ENCODE assay signal across 7 mouse cellular contexts in genomic region chr4:47518551-47519181, GRCm38 (mm10). TPM values are rescaled to one million over a fixed set of nuclear protein-coding genes. Genes with fewer than 3 reads are reported as not detected.
DNase-seq lines count a peak whose midpoint lies in the region; ATAC-seq and TF ChIP-seq lines count a peak whose summit lies in the region.

No protein-coding gene starts in this region.

- TF ChIP-seq EP300 in lung, postnatal 0 days (IDR thresholded peaks at IDR 0.05), result no peak

- no peak for TF ChIP-seq POLR2A in myocyte (IDR thresholded peaks at IDR 0.05; ENCODE audit: insufficient read length, low read depth)

- no peaks in the 10 kb centered on the region for H3K9me3 ChIP-seq in lung, postnatal 0 days (ENCODE audit: low read length)

- H3K27ac ChIP-seq in layer of hippocampus, adult 2 months, result peak overlapping the region; percentile 64
- no peak overlapping the region for H3K27ac ChIP-seq in lung, postnatal 0 days (ENCODE audit: low read length)

- DNase-seq in cerebellum, adult 11-12 months, result peak; percentile 73
- DNase-seq in cerebellum, postnatal 14 days, result peak; percentile 69 to 79
- DNase-seq in layer of hippocampus, adult 2 months (ENCODE audit: low spot score in 2 of 2), result peak; percentile 57 to 74
- no peak for DNase-seq in testis, postnatal 14 days (ENCODE audit: low spot score)
- no peak for DNase-seq in testis, postnatal 10 days (ENCODE audit: low spot score)
- DNase-seq in lung, postnatal 0 days (ENCODE audit: low spot score), result no peak

- TF ChIP-seq CTCF in layer of hippocampus, adult 2 months (conservative IDR thresholded peaks at IDR 0.05), result no peak
- no peak for TF ChIP-seq CTCF in lung, postnatal 0 days (IDR thresholded peaks at IDR 0.05)

- H3ac ChIP-seq in myocyte (ENCODE audit: control insufficient read depth, insufficient read length), result no peak overlapping the region

- H3K4me1 ChIP-seq in lung, postnatal 0 days (ENCODE audit: insufficient read depth, low read depth, low read length), result no peaks in the 10 kb centered on the region

- no peak overlapping the region for H3K4me2 ChIP-seq in myocyte (ENCODE audit: low read depth)
- H3K4me2 ChIP-seq in lung, postnatal 0 days (replicated peaks; ENCODE audit: low read depth, low read length), result no peak overlapping the region

- no peak overlapping the region for H3K9ac ChIP-seq in lung, postnatal 0 days (replicated peaks; ENCODE audit: low read depth)

- WGBS in lung, postnatal 0 days, result 67% methylated on average over 12 of the region's 12 CpGs

- peaks cover 35% of the 10 kb centered on the region for H3K27me3 ChIP-seq in myocyte (ENCODE audit: control insufficient read depth, insufficient read depth, insufficient read length)
- no peaks in the 10 kb centered on the region for H3K27me3 ChIP-seq in lung, postnatal 0 days (replicated peaks; ENCODE audit: insufficient read depth, low read length)

- no peak overlapping the region for H3K4me3 ChIP-seq in layer of hippocampus, adult 2 months
- H3K4me3 ChIP-seq in myocyte, result no peak overlapping the region
- no peak overlapping the region for H3K4me3 ChIP-seq in lung, postnatal 0 days (ENCODE audit: low read depth, low read length)

- no peaks in the 10 kb centered on the region for H3K79me2 ChIP-seq in myocyte (ENCODE audit: control insufficient read depth, insufficient read depth)

- H3K36me3 ChIP-seq in myocyte (ENCODE audit: control insufficient read depth, insufficient read depth), result no peaks in the 10 kb centered on the region
- no peaks in the 10 kb centered on the region for H3K36me3 ChIP-seq in lung, postnatal 0 days (ENCODE audit: insufficient read depth, low read length)

- ATAC-seq in lung, postnatal 0 days, result no peak

TF ChIP-seq in myocyte, 11 proteins besides CTCF, POLR2A, EP300 and RAD21:
- TF ChIP-seq MYOD1 (IDR thresholded peaks at IDR 0.05; ENCODE audit: control insufficient read depth in 1 of 3, insufficient read length in 2 of 3, low read depth in 2 of 3) (peak in 2 of 3 experiments; percentile 69 to 81), USF1 (IDR thresholded peaks at IDR 0.05; ENCODE audit: low read depth) (no peak), E2F4 (IDR thresholded peaks at IDR 0.05; ENCODE audit: insufficient read depth) (no peak), TCF12 (IDR thresholded peaks at IDR 0.05; ENCODE audit: insufficient read depth, poor library complexity, severe bottlenecking) (peak; percentile 34), TCF3 (IDR thresholded peaks at IDR 0.05; ENCODE audit: insufficient read length, low read depth) (no peak), MYOG (IDR thresholded peaks at IDR 0.05; ENCODE audit: control insufficient read depth in 1 of 3, insufficient read depth in 1 of 3, insufficient read length in 2 of 3, low read depth in 2 of 3) (peak in 2 of 3 experiments; percentile 70 to 84)

RNA-seq across cellular contexts. Expression of gene Sec61b, which starts 44.2 kb away (rescaled TPM):
- total RNA-seq in layer of hippocampus, adult 2 months (2021), result 10 to 100 TPM; 47.2 to 53.3 TPM
- polyA plus RNA-seq in myocyte (2012; fragmentation: generic; extraction: Trizol), result 237 TPM
- polyA plus RNA-seq in lung, postnatal 0 days (2015; fragmentation: Nextera tagmentation; extraction: Ambion mirVana), result 304 and 337 TPM in 2 replicates

RNA-seq across cellular contexts. Expression of gene Alg2, which starts 44.5 kb away (rescaled TPM):
- 100 to 1,000 TPM; 138 to 146 TPM for total RNA-seq in layer of hippocampus, adult 2 months (2021)
- 22.7 TPM for polyA plus RNA-seq in myocyte (2012; fragmentation: generic; extraction: Trizol)
- polyA plus RNA-seq in lung, postnatal 0 days (2015; fragmentation: Nextera tagmentation; extraction: Ambion mirVana), result 21.2 and 21.9 TPM in 2 replicates

Comparison
In these comparisons a context has a peak if more than half of its experiments do, and no peak if none do; other contexts are left out.
1. DNase-seq: peak in cerebellum, adult 11-12 months (single experiment), cerebellum, postnatal 14 days (2 of 2) and layer of hippocampus, adult 2 months (2 of 2); none in testis, postnatal 14 days (single experiment), testis, postnatal 10 days (single experiment) and lung, postnatal 0 days (single experiment).